Mouse (Mus musculus) cerebellum, postnatal 36 days (tissue): ENCODE data around the gene Tiparp.

Experiments used
- DNase-seq, 2 experiments: peaks; one replicate each; pipeline ENCODE4 v3.0.0; 2021 to 2022; ENCODE audit warnings: mixed read lengths in 2 of 2

Gene Tiparp

GRCm38 (mm10) chr3:65527691-65528601, at the start of gene Tiparp:
Gene Tiparp (plus strand): TSS chr3:65528410.
- DNase-seq: peak; percentile 81 to 89

- DNase-seq: no peak
Observed at GRCm38 (mm10) chr3:65480676-65481075, 47.5 kb upstream of the Tiparp start.

- no peak for DNase-seq
Observed at GRCm38 (mm10) chr3:65482266-65482665, 45.9 kb upstream of the Tiparp start.

- DNase-seq: no peak
Observed at GRCm38 (mm10) chr3:65482698-65483407, 45.4 kb upstream of the Tiparp start.

- DNase-seq: no peak
Observed at GRCm38 (mm10) chr3:65484161-65484733, 44.0 kb upstream of the Tiparp start.

- no peak for DNase-seq
Observed at GRCm38 (mm10) chr3:65487419-65488088, 40.7 kb upstream of the Tiparp start.

- no peak for DNase-seq
Observed at GRCm38 (mm10) chr3:65488556-65489244, 39.5 kb upstream of the Tiparp start.

- DNase-seq: no peak
Observed at GRCm38 (mm10) chr3:65489601-65490000, 38.6 kb upstream of the Tiparp start.

GRCm38 (mm10) chr3:65494291-65494763, 33.9 kb upstream of the Tiparp start:
- DNase-seq: no peak

GRCm38 (mm10) chr3:65507766-65508165, 20.4 kb upstream of the Tiparp start:
- no peak for DNase-seq

GRCm38 (mm10) chr3:65510588-65510987, 17.6 kb upstream of the Tiparp start:
- DNase-seq: no peak

- DNase-seq: no peak
Observed at GRCm38 (mm10) chr3:65515751-65516150, 12.5 kb upstream of the Tiparp start.

- no peak for DNase-seq
Observed at GRCm38 (mm10) chr3:65516526-65516925, 11.7 kb upstream of the Tiparp start.

- DNase-seq: no peak
Observed at GRCm38 (mm10) chr3:65517141-65517540, 11.1 kb upstream of the Tiparp start.

- DNase-seq: no peak
Observed at GRCm38 (mm10) chr3:65517747-65518527, 10.3 kb upstream of the Tiparp start.

GRCm38 (mm10) chr3:65521391-65521790, 6.8 kb upstream of the Tiparp start:
- DNase-seq: no peak

GRCm38 (mm10) chr3:65523397-65523796, 4.8 kb upstream of the Tiparp start:
- no peak for DNase-seq

GRCm38 (mm10) chr3:65525731-65526130, 2.5 kb upstream of the Tiparp start:
- no peak for DNase-seq

GRCm38 (mm10) chr3:65527196-65527595, 1.0 kb upstream of the Tiparp start:
- no peak for DNase-seq

- peak; percentile 65 to 69 for DNase-seq
Observed at GRCm38 (mm10) chr3:65528614-65529470, 632 bp downstream of the Tiparp start.
